Comparison of ENCODE assay signal across 10 mouse cellular contexts in genomic region chr8:107221924-107222851, GRCm38 (mm10).
DNase-seq lines count a peak whose midpoint lies in the region; ATAC-seq and TF ChIP-seq lines count a peak whose summit lies in the region.
"Had no signal": no experiment of that assay in that cellular context is flagged by ENCODE, and none has a peak within 500 bp of the region (broad histone marks: within the 10 kb centered on the region; RNA-seq: fewer than 3 reads in every experiment).

No protein-coding gene starts in this region.

- intact Hi-C loops in heart, postnatal 36 days (cut with DNase I), result no loop called here

- TF ChIP-seq CTCF in lung, postnatal 0 days (IDR thresholded peaks at IDR 0.05), result no peak

- H3K4me2 ChIP-seq in lung, postnatal 0 days (replicated peaks; ENCODE audit: low read depth, low read length), result no peak overlapping the region

- H3K4me3 ChIP-seq in embryonic facial prominence, embryonic 10.5 days, result no peak overlapping the region
- no peak overlapping the region for H3K4me3 ChIP-seq in lung, postnatal 0 days (ENCODE audit: low read depth, low read length)

- H3K27me3 ChIP-seq in embryonic facial prominence, embryonic 10.5 days (replicated peaks; ENCODE audit: low read depth, poor library complexity, severe bottlenecking), result no peaks in the 10 kb centered on the region
- H3K27me3 ChIP-seq in lung, postnatal 0 days (replicated peaks; ENCODE audit: insufficient read depth, low read length), result no peaks in the 10 kb centered on the region

- no peaks in the 10 kb centered on the region for H3K36me3 ChIP-seq in embryonic facial prominence, embryonic 10.5 days (replicated peaks)
- H3K36me3 ChIP-seq in lung, postnatal 0 days (ENCODE audit: insufficient read depth, low read length), result no peaks in the 10 kb centered on the region

- H3K4me1 ChIP-seq in embryonic facial prominence, embryonic 10.5 days, result peaks cover 25% of the 10 kb centered on the region
- no peaks in the 10 kb centered on the region for H3K4me1 ChIP-seq in lung, postnatal 0 days (ENCODE audit: insufficient read depth, low read depth, low read length)

- ATAC-seq in lung, postnatal 0 days, result no peak

- H3K9ac ChIP-seq in lung, postnatal 0 days (replicated peaks; ENCODE audit: low read depth), result no peak overlapping the region

- H3K27ac ChIP-seq in embryonic facial prominence, embryonic 10.5 days (replicated peaks), result peak overlapping the region; percentile 48
- H3K27ac ChIP-seq in lung, postnatal 0 days (ENCODE audit: low read length), result no peak overlapping the region

- H3K9me3 ChIP-seq in embryonic facial prominence, embryonic 10.5 days, result no peaks in the 10 kb centered on the region; the same call in 1 of the 2 replicates
- H3K9me3 ChIP-seq in lung, postnatal 0 days (ENCODE audit: low read length), result no peaks in the 10 kb centered on the region

- no peak for TF ChIP-seq EP300 in lung, postnatal 0 days (IDR thresholded peaks at IDR 0.05)

- 45% methylated on average over 8 of the region's 8 CpGs for WGBS in embryonic facial prominence, embryonic 10.5 days
- 35% methylated on average over 8 of the region's 8 CpGs for WGBS in lung, postnatal 0 days

- DNase-seq in lung, postnatal 36 days, result peak; percentile 21
- DNase-seq in lung, postnatal 10 days, result no peak
- peak; percentile 31 for DNase-seq in embryonic facial prominence, embryonic 10.5 days (ENCODE audit: low spot score)
- DNase-seq in heart, postnatal 36 days, result peak; percentile 42 to 48
- peak; percentile 71 for DNase-seq in retina, postnatal 1 day
- no peak for DNase-seq in urinary bladder, adult 18-20 months (ENCODE audit: low spot score in 2 of 2)
- DNase-seq in right cerebral cortex, postnatal 10 days (ENCODE audit: low spot score in 2 of 2), result no peak
- DNase-seq in lung, postnatal 0 days (ENCODE audit: low spot score), result no peak
- DNase-seq: cerebellum, postnatal 14 days; gastrocnemius, postnatal 36 days had no signal

Comparison
In these comparisons a context has a peak if more than half of its experiments do, and no peak if none do; other contexts are left out.
1. DNase-seq: peak in lung, postnatal 36 days (single experiment), embryonic facial prominence, embryonic 10.5 days (single experiment), heart, postnatal 36 days (2 of 2) and retina, postnatal 1 day (single experiment); none in lung, postnatal 10 days (single experiment), urinary bladder, adult 18-20 months (0 of 2), right cerebral cortex, postnatal 10 days (0 of 2) and lung, postnatal 0 days (single experiment).